Mouse (Mus musculus): Measurements from ENCODE around the gene Grsf1.

The Grsf1 gene

GRCm38 (mm10) chr5:88688583-88689187 lies 12.7 kb upstream of the Grsf1 start:
- peak; percentile 65 for DNase-seq (ENCODE audit: low read depth, low spot score)

GRCm38 (mm10) chr5:88687996-88688406 lies 12.0 kb upstream of the Grsf1 start:
- DNase-seq (ENCODE audit: low read depth, low spot score): peak; percentile 68

- DNase-seq (ENCODE audit: low read depth, low spot score): no peak
Observed at GRCm38 (mm10) chr5:88685745-88686299, 9.9 kb upstream of the Grsf1 start.

- no peak for DNase-seq (ENCODE audit: low read depth, low spot score)
Observed at GRCm38 (mm10) chr5:88685306-88685705, 9.3 kb upstream of the Grsf1 start.

GRCm38 (mm10) chr5:88684226-88684625 lies 8.3 kb upstream of the Grsf1 start:
- no peak for DNase-seq (ENCODE audit: low read depth, low spot score)

- DNase-seq (ENCODE audit: low read depth, low spot score): no peak
Observed at GRCm38 (mm10) chr5:88683706-88684105, 7.7 kb upstream of the Grsf1 start.

- no peak for DNase-seq (ENCODE audit: low read depth, low spot score)
Observed at GRCm38 (mm10) chr5:88680567-88680966, 4.6 kb upstream of the Grsf1 start.

- DNase-seq (ENCODE audit: low read depth, low spot score): no peak
Observed at GRCm38 (mm10) chr5:88679341-88679740, 3.4 kb upstream of the Grsf1 start.

GRCm38 (mm10) chr5:88678929-88679328 lies 3.0 kb upstream of the Grsf1 start:
- no peak for DNase-seq (ENCODE audit: low read depth, low spot score)

- DNase-seq (ENCODE audit: low read depth, low spot score): peak; percentile 31
Observed at GRCm38 (mm10) chr5:88674703-88675442, 1.1 kb downstream of the Grsf1 start.

GRCm38 (mm10) chr5:88663875-88664274 lies 12.1 kb downstream of the Grsf1 start:
- DNase-seq (ENCODE audit: low read depth, low spot score): no peak

- DNase-seq (ENCODE audit: low read depth, low spot score): peak; percentile 20
Observed at GRCm38 (mm10) chr5:88663151-88663550, 12.8 kb downstream of the Grsf1 start.

GRCm38 (mm10) chr5:88657868-88658267 lies 18.1 kb downstream of the Grsf1 start:
- DNase-seq (ENCODE audit: low read depth, low spot score): no peak

GRCm38 (mm10) chr5:88652589-88652988 lies 23.4 kb downstream of the Grsf1 start:
- no peak for DNase-seq (ENCODE audit: low read depth, low spot score)

GRCm38 (mm10) chr5:88649250-88650173 lies 26.5 kb downstream of the Grsf1 start:
- no peak for DNase-seq (ENCODE audit: low read depth, low spot score)

- no peak for DNase-seq (ENCODE audit: low read depth, low spot score)
Observed at GRCm38 (mm10) chr5:88645405-88645804, 30.6 kb downstream of the Grsf1 start.

- no peak for DNase-seq (ENCODE audit: low read depth, low spot score)
Observed at GRCm38 (mm10) chr5:88644901-88645300, 31.1 kb downstream of the Grsf1 start.

GRCm38 (mm10) chr5:88643491-88643890 lies 32.5 kb downstream of the Grsf1 start:
- no peak for DNase-seq (ENCODE audit: low read depth, low spot score)

- no peak for DNase-seq (ENCODE audit: low read depth, low spot score)
Observed at GRCm38 (mm10) chr5:88642786-88643185, 33.2 kb downstream of the Grsf1 start.

GRCm38 (mm10) chr5:88634076-88634475 lies 41.9 kb downstream of the Grsf1 start:
- DNase-seq (ENCODE audit: low read depth, low spot score): no peak

- no peak for DNase-seq (ENCODE audit: low read depth, low spot score)
Observed at GRCm38 (mm10) chr5:88632463-88632862, 43.5 kb downstream of the Grsf1 start.

GRCm38 (mm10) chr5:88631545-88631944 lies 44.4 kb downstream of the Grsf1 start:
- no peak for DNase-seq (ENCODE audit: low read depth, low spot score)
